Mouse (Mus musculus) midbrain, embryonic 14.5 days (tissue): ENCODE data around the gene Sptssb. TPM values are rescaled to one million over a fixed set of nuclear protein-coding genes. Genes with fewer than 3 reads are reported as not detected.

Source experiments
- ATAC-seq: fragments of 200-750 bp; cut with Nextera tagmentation; 2 replicates; pipeline ENCODE4 v1.8.0; 2017; ENCODE audit warnings: moderate number of reproducible peaks, moderate library complexity; ENCODE audit not compliant: low FRiP score, low TSS enrichment
- DNase-seq: peaks from one replicate; pipeline ENCODE4 v3.0.0-alpha.2; 2015
- H3K27ac ChIP-seq: fragments of 300-500 bp; sonication (generic); replicated peaks from 2 replicates; pipeline ENCODE4 v1.5.1; 2014; ENCODE audit warnings: mild to moderate bottlenecking, low read depth, low read length, moderate library complexity
- H3K27me3 ChIP-seq: fragments of 300-500 bp; sonication (generic); 2 replicates; pipeline ENCODE4 v1.6.1; 2014; ENCODE audit warnings: low read length, control low read depth, mixed read lengths; ENCODE audit not compliant: control insufficient read depth, insufficient read depth
- H3K36me3 ChIP-seq: fragments of 300-500 bp; sonication (generic); 2 replicates; pipeline ENCODE4 v1.6.1; 2014; ENCODE audit warnings: low read length, control low read depth; ENCODE audit not compliant: control insufficient read depth, insufficient read depth
- H3K4me1 ChIP-seq: fragments of 300-500 bp; sonication (generic); 2 replicates; pipeline ENCODE4 v1.6.1; 2014; ENCODE audit warnings: mild to moderate bottlenecking, antibody characterized with exemption, low read length, control low read depth; ENCODE audit not compliant: control insufficient read depth, insufficient read depth
- H3K4me2 ChIP-seq: fragments of 300-500 bp; sonication (generic); 2 replicates; pipeline ENCODE4 v1.6.1; 2014; ENCODE audit warnings: mild to moderate bottlenecking, low read length, moderate library complexity
- H3K4me3 ChIP-seq: fragments of 300-500 bp; sonication (generic); replicated peaks from 2 replicates; pipeline ENCODE4 v1.5.1; 2014; ENCODE audit warnings: low read depth, low read length
- H3K9ac ChIP-seq: fragments of 300-500 bp; sonication (generic); replicated peaks from 2 replicates; pipeline ENCODE4 v1.6.1; 2014; ENCODE audit warnings: mild to moderate bottlenecking, low read length, moderate library complexity
- H3K9me3 ChIP-seq: fragments of 300-500 bp; sonication (generic); 2 replicates; pipeline ENCODE4 v1.6.1; 2016; ENCODE audit warnings: low read length, control low read depth, mixed read lengths; ENCODE audit not compliant: control insufficient read depth
- WGBS: fragments of 180-500 bp; shearing (Covaris S2); extraction: QIAGEN DNeasy Blood & Tissue Kit; methylation state at CpG from one replicate; pipeline ENCODE4 v1.1.7; 2014; 5-methylcytosine and 5-hydroxymethylcytosine counted together
- polyA plus RNA-seq: library from polyadenylated mRNA; unstranded; fragments of >200 nt; fragmentation: Nextera tagmentation; extraction: Ambion mirVana; gene quantifications from 2 replicates; pipeline ENCODE4 v1.2.1, GENCODE M21; 2014

Gene Sptssb
- polyA plus RNA-seq, 1 experiment from 2014 or later: 0.38 TPM

DNA sequence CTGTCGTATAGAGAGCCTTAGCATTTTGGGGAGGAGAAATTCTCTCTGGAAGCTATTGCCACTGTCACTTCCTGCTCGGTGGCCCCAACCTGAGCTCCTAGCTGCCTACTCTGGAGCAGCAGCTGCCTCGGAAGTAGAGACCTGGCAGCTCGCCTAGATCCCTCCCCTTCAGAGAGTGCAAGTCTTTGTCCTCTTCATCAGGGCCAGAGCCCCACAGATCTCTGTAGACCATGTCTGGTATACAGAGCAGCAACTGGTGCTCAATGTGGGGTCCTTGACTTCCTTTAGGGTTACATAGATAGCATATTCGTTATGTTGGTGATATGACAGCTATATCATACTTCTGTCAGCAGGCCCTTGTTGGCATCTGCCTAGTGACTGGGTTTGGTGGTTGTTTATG lies 41.3 kb downstream of the Sptssb start:
- no peaks in the 10 kb centered on the region for H3K4me1 ChIP-seq
- no peaks in the 10 kb centered on the region for H3K36me3 ChIP-seq
- no peak overlapping the region for H3K4me2 ChIP-seq
- H3K4me3 ChIP-seq: no peak overlapping the region
- ATAC-seq (no peak), DNase-seq (no peak)
- no peak overlapping the region for H3K9ac ChIP-seq
- WGBS: 73% methylated on average over 5 of the region's 5 CpGs
- H3K9me3 ChIP-seq: no peaks in the 10 kb centered on the region
- H3K27me3 ChIP-seq: no peaks in the 10 kb centered on the region
- H3K27ac ChIP-seq: no peak overlapping the region

DNA sequence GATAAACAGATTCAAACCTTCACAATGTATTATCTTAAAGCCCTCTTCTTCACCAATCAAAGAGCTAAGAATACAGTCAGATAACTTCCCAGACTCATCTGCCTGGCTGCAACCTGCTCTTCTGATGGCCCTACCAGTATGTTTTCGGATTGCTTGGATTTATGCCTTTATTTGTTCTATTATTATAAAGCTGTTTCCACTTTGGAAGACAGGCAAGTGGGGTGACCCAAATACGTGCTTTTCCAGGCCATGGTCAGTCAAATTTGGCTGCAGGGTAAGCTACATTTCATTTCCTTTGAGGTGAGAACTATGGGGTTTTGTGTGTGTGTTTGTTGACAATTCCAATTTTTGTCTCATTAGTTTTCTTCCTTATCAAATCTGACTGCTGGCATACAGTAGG lies 43.2 kb downstream of the Sptssb start:
- no peak overlapping the region for H3K27ac ChIP-seq
- no peak overlapping the region for H3K4me2 ChIP-seq
- DNase-seq (no peak), ATAC-seq (no peak)
- no peaks in the 10 kb centered on the region for H3K9me3 ChIP-seq
- H3K36me3 ChIP-seq: no peaks in the 10 kb centered on the region
- no peak overlapping the region for H3K4me3 ChIP-seq
- 90% methylated on average over 2 of the region's 2 CpGs for WGBS
- no peaks in the 10 kb centered on the region for H3K27me3 ChIP-seq
- no peaks in the 10 kb centered on the region for H3K4me1 ChIP-seq
- H3K9ac ChIP-seq: no peak overlapping the region

DNA sequence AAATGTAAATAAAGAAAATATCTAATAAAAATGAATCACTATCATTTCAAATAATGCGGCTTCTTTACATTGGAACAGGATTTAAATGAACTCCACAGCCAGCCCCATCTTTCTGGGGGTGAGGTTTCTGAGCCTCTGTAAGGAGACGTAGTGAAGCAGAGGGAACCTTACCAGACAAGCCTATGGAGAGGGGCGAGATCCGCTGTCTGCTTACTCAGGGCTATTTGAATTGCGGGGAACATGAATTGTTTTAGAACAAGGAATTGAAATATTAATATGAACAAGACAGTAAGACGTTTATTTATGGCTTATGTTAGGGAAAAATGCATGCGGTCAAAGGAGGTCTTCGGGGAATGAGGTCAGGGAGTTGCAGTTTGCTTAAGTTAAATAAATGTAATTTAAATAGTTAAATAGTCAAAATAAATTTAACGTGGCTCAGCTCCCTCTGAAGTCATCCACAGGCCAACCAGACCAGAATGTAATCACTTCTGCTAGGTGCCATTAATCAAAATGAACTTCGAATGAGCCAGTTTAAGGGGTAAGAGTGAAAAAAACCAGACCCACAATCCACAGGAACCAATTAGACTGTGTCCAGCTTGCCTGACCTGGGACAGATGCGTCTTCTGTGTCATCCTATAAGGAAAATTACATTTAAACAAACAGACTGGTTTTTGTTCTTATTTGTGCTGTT lies 46.6 kb downstream of the Sptssb start:
- no peak for DNase-seq
- Histone ChIP-seq H3K27me3 (no peaks in the 10 kb centered on the region), H3K4me2 (no peak overlapping the region), H3K4me1 (no peaks in the 10 kb centered on the region), H3K4me3 (no peak overlapping the region), H3K27ac (no peak overlapping the region), H3K9me3 (no peaks in the 10 kb centered on the region), H3K36me3 (no peaks in the 10 kb centered on the region), H3K9ac (no peak overlapping the region)
- no peak for ATAC-seq
- WGBS: 86% methylated on average over 11 of the region's 11 CpGs

DNA sequence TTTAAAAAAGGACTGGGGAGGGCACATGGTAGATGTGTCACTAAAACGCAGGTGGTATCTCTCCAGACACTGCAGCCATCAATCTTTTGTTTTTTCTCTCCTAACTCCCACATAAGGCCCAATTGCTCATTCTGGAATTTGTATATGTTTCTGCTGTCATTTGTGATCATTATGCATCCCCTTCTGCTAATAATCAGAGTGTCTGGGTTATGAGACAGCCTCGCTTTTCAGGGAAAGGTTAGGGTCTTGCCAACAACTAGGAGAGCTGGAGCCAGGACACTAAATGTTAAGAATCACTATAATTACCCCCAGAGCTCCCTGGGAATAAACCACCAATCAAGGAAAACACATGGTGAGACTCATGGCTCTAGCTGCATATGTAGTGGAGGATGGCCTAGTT lies 47.3 kb downstream of the Sptssb start:
- Histone ChIP-seq H3K4me2 (no peak overlapping the region), H3K27me3 (no peaks in the 10 kb centered on the region), H3K27ac (no peak overlapping the region), H3K4me3 (no peak overlapping the region), H3K4me1 (no peaks in the 10 kb centered on the region), H3K9me3 (no peaks in the 10 kb centered on the region), H3K9ac (no peak overlapping the region), H3K36me3 (no peaks in the 10 kb centered on the region)
- no peak for DNase-seq
- no peak for ATAC-seq
- WGBS: 84% methylated on average over 2 of the region's 2 CpGs

DNA sequence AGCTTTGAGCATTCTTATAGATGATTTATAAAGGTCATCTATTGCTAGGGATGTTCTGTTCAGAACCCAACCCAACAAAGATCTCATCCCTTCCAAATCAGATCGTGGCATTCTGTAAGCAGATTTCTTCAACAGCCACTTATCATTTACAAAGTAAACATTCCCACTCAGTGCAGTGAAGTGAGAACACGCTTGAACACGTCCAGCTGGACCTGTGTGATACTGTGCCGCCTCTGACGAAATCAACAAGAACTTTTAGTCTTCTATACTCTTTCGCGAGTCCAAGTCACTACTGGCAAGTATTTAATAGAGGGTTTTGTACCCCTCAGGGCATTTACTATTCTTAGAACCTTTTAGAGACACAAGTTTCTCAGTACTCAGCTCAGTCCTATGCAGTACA lies 51.3 kb downstream of the Sptssb start:
- DNase-seq (no peak), ATAC-seq (no peak)
- WGBS: 93% methylated on average over 7 of the region's 7 CpGs
- Histone ChIP-seq H3K27me3 (no peaks in the 10 kb centered on the region), H3K4me2 (no peak overlapping the region), H3K9ac (no peak overlapping the region), H3K4me1 (no peaks in the 10 kb centered on the region), H3K36me3 (no peaks in the 10 kb centered on the region), H3K27ac (no peak overlapping the region), H3K4me3 (no peak overlapping the region), H3K9me3 (no peaks in the 10 kb centered on the region)

DNA sequence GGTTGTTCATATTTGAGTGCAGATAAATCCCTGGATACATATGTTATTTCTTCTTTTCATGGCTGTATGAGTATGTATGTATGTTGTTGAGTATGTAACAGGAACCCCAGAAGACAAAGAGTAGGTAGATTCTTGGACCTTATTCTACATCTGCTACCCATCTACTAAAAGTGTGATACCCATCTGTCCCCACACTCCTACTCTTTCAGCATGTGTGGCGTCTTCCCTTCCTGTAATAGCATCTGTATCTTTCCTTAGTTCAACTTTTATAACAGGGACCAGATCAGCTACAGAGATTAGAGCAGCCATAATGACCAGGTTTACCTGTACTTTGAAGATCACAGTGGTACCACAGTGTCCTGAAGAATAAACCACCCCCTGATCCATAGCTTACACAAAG lies 56.6 kb downstream of the Sptssb start:
- ATAC-seq (no peak), DNase-seq (no peak)
- no peaks in the 10 kb centered on the region for H3K27me3 ChIP-seq
- WGBS: 85% methylated on average over 1 of the region's 1 CpGs
- no peaks in the 10 kb centered on the region for H3K9me3 ChIP-seq
- no peak overlapping the region for H3K9ac ChIP-seq
- no peaks in the 10 kb centered on the region for H3K36me3 ChIP-seq
- no peaks in the 10 kb centered on the region for H3K4me1 ChIP-seq
- H3K27ac ChIP-seq: no peak overlapping the region
- no peak overlapping the region for H3K4me3 ChIP-seq
- no peak overlapping the region for H3K4me2 ChIP-seq

DNA sequence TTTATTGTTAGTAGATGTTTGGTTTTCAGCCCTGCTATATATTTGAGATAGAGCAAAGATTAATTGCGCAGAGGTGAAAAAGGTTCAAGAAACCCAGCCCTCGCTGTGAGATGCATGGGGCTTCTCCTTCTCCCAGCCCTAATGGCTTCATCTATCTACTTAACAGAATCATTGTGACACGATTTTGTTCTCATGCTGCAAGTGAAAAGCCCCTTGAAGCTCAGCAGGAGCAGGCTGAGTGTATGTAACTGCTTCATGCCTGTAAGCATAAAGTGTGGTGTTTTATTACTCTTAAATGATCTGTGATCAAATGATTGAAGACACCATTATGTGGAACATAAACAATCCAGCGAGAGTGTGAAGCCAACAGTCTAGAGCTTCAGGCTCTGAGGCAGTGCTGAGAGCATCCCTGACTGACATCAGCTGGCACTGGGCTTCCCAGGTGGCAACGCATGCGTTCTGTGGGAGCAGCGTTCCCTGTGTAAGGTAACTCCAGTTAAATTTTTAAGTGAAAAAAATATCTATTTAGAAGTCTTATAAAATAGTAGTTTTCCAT lies 58.8 kb downstream of the Sptssb start:
- no peaks in the 10 kb centered on the region for H3K27me3 ChIP-seq
- DNase-seq (no peak), ATAC-seq (no peak)
- no peaks in the 10 kb centered on the region for H3K36me3 ChIP-seq
- no peak overlapping the region for H3K27ac ChIP-seq
- no peaks in the 10 kb centered on the region for H3K9me3 ChIP-seq
- no peak overlapping the region for H3K4me3 ChIP-seq
- 73% methylated on average over 7 of the region's 7 CpGs for WGBS
- H3K4me1 ChIP-seq: no peaks in the 10 kb centered on the region
- H3K4me2 ChIP-seq: no peak overlapping the region
- H3K9ac ChIP-seq: no peak overlapping the region

DNA sequence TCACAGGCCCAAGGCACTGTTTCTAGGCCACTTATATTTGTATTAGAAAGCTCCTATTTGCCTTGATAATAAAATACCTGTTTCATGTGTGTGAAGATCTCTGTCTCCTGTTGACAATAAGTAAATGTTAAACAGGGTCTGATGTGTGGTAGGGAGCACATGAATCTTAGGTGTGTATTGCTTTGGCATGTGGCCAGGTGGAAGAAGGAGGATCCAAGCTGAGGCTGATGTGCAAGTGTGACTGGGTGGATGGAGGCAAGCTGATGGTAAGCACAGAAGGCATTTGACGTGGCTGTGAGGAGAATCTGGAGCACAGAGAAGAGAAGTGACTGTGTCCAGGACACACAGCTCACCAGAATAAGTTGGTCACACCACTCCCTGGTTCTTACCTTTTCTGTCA lies 60.6 kb downstream of the Sptssb start:
- WGBS: 73% methylated on average over 1 of the region's 1 CpGs
- H3K9me3 ChIP-seq: no peaks in the 10 kb centered on the region
- ATAC-seq: no peak
- no peaks in the 10 kb centered on the region for H3K36me3 ChIP-seq
- H3K4me1 ChIP-seq: no peaks in the 10 kb centered on the region
- no peak overlapping the region for H3K4me3 ChIP-seq
- H3K27ac ChIP-seq: no peak overlapping the region
- no peak for DNase-seq
- no peak overlapping the region for H3K9ac ChIP-seq
- H3K27me3 ChIP-seq: no peaks in the 10 kb centered on the region
- H3K4me2 ChIP-seq: no peak overlapping the region

DNA sequence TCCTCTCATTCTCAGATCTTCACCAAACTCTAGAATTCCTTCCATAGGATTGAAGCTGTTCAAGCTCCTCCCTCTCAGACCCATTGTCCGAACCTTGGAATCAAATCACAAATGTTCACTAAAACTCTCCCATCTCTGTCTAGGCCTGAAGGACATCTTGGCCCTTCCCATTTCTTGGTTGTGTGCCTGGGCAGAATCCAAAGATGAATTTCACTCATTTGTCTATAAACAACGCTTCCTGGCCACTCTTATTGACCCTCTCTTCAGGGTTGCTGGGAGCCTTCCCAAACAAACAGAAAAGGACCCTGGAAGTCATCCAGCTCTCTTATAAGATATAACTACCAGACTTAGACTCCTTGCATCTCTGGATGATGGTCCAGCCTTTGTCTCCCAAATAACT lies 61.8 kb downstream of the Sptssb start:
- Histone ChIP-seq H3K4me3 (no peak overlapping the region), H3K27me3 (no peaks in the 10 kb centered on the region), H3K4me2 (no peak overlapping the region), H3K27ac (no peak overlapping the region), H3K36me3 (no peaks in the 10 kb centered on the region), H3K4me1 (no peaks in the 10 kb centered on the region), H3K9ac (no peak overlapping the region), H3K9me3 (no peaks in the 10 kb centered on the region)
- ATAC-seq: no peak
- 86% methylated on average over 2 of the region's 2 CpGs for WGBS
- no peak for DNase-seq
